Mouse (Mus musculus) cerebellum, adult 11 months (tissue): Measurements from ENCODE around the gene BC055324.
"Not testable (repeated sequence)": the region's sequence is repeated elsewhere in the genome, so short reads cannot be mapped to it uniquely, and the experiment has no call there.

ENCODE experiments used
- DNase-seq: peaks from one replicate; pipeline ENCODE4 v3.0.0; 2022

The BC055324 gene

GRCm38 (mm10) chr1:163994721-163995608, at the start of gene BC055324, which contains the start of gene Mettl18:
TSS of gene BC055324 (minus strand) at chr1:163994796.
TSS of gene Mettl18 (plus strand) at chr1:163994889.
- peak; percentile 85 for DNase-seq

DNA sequence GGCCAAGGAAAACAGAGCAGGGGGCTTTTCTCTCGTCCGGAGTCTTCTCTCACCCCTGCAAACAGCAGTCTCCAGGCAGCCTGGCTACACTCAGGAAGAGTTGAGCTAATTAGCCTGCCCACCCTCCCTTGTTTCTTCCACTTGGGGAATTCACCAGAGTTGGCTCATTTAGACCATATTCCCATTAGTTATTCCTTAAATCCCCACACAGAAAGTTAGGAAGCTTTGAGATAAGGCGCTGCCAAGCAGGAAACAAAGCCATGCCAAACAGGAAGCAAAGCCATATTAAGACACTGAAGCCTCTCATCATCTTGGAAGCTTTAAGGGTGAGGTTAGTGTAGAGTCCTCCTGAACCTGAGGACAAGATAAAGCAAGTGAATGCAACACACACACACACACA, 49.0 kb upstream of the BC055324 start:
- DNase-seq = no peak

- no peak for DNase-seq
These were observed 46.0 kb upstream of the BC055324 start for GRCm38 (mm10) chr1:164040385-164041135.

- DNase-seq = no peak
These were observed 32.8 kb upstream of the BC055324 start for GRCm38 (mm10) chr1:164027416-164027815.

GRCm38 (mm10) chr1:164025685-164026084, 31.1 kb upstream of the BC055324 start:
- no peak for DNase-seq

- not testable (repeated sequence) for DNase-seq
These were observed 27.5 kb upstream of the BC055324 start for GRCm38 (mm10) chr1:164022106-164022505.

DNA sequence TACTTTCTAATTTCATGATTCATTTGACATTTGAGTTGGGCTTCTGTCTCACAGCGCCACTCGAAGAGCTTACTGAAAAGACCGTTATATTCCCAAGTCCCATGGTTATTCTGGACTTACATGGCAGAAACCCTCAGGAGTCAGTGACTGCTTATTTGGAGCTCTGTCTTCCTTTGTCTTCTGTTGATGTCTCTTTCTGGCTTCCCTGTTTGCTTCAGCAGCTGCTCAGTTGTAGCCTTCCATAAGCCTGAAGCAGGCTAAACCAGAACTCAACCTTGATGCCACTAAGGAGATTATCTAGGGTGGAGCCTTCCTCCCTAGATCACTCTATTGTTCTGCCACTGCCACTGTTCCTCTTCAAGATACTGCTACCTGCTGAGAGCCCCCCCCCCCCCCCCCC, 26.1 kb upstream of the BC055324 start:
- DNase-seq = not testable (repeated sequence)

- DNase-seq = no peak
These were observed 25.2 kb upstream of the BC055324 start for GRCm38 (mm10) chr1:164019789-164020188.

DNA sequence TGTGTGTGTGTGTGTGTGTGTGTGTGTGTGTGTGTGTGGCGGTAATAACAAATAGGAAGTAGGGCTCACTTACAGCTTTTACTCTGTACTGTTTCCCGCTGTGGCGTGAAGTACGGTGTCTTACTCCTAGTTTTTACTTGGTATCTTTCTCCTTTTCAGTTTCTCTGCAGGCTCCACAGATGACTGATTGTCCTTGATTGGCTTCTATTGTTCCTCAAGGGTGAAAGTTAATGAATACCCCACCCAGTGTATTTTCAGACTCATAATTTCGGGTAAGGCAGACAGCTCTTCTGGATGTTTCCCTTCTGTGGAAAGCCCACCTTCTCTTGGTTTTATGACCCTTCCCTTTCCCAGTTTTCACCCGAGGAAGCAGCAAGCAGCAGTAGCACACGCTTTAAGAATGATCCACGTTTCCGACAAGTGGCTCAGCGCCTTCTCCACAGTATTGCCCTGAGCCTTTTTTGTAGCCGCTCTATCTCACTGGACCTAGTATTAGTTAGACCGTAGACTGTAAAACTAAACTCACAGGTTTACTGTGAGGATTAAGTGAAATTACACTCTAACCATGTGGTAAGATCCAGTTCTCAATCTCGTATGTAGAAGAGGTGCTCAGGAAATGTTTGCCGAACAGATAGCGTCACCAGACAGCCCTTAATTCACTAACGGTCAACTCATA, 23.8 kb upstream of the BC055324 start:
- no peak for DNase-seq

- DNase-seq = no peak
These were observed 20.0 kb upstream of the BC055324 start for GRCm38 (mm10) chr1:164014616-164015015.

- no peak for DNase-seq
These were observed 14.6 kb upstream of the BC055324 start for GRCm38 (mm10) chr1:164009235-164009634.

GRCm38 (mm10) chr1:164004311-164004710, 9.7 kb upstream of the BC055324 start:
- no peak for DNase-seq

- DNase-seq = no peak
These were observed 7.3 kb upstream of the BC055324 start for GRCm38 (mm10) chr1:164001831-164002452.

- no peak for DNase-seq
These were observed 965 bp upstream of the BC055324 start for GRCm38 (mm10) chr1:163995609-163995913.

DNA sequence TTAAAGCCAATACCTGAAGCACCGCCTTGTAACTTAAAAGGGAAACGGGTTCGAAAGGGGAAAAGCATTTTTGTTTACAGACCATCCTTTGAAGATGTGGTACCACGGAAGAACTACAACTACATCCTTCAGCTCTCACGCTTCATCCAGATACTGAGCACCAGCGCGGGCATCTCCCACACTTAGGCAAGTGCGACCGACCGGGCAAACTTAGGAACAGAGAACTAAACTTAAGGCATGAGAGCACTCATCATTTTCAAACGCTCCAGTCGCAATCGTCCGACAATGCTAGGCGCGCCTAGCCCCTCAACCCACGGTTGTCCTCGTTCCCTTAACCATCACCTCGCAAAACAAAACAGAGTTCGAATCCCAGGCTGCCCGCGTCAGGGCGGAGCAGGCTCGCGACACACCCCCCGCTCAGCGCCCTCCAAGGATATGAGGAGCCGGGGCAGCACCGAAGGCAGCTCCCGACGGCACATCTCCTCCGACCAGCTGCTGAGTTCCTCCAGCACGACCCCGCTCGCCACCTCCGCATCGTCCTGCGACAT, 349 bp downstream of the BC055324 start:
- no peak for DNase-seq

GRCm38 (mm10) chr1:163992371-163992770, 2.2 kb downstream of the BC055324 start:
- no peak for DNase-seq

DNA sequence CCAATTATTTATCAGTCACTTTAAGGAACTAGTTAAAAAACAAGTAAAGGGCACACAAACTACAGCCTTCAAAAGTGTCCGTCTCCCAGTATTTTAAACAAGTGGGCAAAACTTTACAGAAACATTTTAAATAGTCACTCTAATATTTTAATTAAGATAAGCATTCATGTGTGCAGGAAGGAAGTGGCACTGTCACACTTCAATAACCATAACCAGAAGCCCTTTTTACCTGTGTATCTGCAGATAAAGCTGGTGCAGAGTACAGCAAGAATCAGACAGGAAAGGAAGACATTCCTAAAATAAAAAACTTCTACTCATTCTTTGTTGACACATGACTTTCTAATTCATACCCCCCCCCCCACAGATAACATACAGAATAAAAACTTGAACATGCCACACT, 18.1 kb downstream of the BC055324 start:
- DNase-seq = no peak

DNA sequence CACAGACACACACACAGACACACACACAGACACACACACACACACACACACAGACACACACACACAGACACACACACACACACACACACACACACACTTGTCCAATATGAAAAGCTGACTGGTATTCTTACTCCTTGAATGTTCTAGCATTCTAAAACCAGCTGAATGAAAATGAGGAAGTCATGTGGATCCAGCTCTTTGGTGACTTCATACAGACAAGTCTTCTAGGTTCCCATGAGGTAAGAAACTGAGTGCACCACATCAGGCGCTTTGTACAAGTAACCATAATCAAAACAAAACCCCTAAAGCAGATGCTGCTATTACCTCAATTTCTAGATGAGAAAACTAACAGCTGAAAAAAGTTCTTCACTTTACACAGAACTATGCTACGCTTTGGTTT, 19.5 kb downstream of the BC055324 start:
- DNase-seq = no peak

- DNase-seq = no peak
These were observed 20.1 kb downstream of the BC055324 start for GRCm38 (mm10) chr1:163974471-163974870.

DNA sequence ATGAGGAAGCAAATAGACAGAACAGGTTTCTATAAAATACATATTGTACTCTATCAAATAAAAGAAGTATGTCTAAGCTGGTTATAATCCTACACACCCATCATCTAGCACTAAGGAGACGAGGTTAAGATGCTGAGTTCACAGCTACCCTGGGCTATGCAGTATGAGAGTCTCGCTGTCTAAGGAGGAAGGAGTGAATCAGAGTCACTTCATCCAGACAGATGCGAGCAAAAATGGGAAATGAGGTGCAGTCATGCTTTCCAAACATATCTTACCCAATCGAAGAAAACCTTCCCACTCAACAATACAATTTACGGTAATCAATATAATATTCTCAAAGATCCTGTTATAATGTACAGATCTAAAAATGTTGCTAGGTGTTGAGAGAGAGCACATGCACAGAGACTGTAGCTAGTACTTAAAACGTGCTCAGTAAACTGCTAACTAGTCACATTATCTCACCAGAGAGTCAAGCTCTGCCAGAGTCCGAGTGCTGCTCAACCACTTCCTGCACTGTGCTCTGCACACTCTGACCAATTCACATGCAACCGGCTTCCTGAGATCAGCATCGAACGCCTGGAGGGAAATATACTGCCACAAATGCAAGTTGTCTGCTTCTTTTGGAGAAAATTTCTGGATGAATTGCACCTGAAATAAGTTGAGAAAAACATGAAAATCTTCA, 30.4 kb downstream of the BC055324 start:
- no peak for DNase-seq

GRCm38 (mm10) chr1:163958036-163958435, 36.6 kb downstream of the BC055324 start:
- no peak for DNase-seq

DNA sequence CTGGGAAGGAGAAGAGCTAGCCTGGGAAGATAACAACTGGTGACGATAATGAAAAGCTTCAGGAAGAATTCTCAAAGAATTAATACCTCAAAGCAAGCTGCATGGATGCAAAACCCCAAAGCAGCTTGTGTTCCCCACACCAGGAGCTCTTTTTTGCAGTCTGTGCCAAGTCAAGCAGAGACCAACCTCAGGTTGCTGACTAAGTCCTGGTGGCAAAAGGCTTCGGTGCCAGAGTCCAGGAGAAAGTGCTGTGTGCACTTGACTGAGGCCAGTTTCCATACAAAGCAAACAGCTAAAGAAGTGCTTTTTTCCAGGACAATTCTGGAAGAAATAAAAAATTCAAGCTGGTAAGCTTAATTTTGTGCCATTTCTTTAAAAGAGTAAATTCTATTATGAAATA, 41.2 kb downstream of the BC055324 start:
- no peak for DNase-seq
